Mouse (Mus musculus): ENCODE measurements around the gene Gpr183. TPM values are rescaled to one million over a fixed set of nuclear protein-coding genes. Genes with fewer than 3 reads are reported as not detected.

Gene Gpr183
- polyA plus RNA-seq, 1 experiment from 2014 or later: 1.6 TPM

DNA sequence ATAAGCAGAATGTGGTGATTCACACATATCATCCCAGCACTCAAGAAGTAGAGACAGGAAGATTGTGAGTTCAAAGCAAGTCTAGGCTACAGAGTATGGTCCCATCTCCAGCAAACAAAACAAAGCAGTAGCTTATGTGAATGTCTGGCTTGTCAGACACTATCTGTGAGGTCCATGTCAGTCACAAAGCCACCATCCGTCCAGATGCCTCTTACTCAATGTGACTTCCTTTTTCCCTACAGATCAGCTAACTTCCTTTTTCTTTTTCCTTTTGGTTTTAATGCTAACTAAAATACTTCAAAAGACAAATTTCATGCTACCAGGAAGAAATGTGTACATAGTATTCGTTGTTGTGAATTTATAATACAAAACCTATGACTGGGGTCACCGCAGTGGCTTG, 20.5 kb upstream of the Gpr183 start:
- WGBS: 94% methylated on average over 3 of the region's 3 CpGs
- Histone ChIP-seq H3K4me2 (no peak overlapping the region), H3K27ac (replicated peaks) (no peak overlapping the region), H3K27me3 (no peaks in the 10 kb centered on the region), H3K9me3 (no peaks in the 10 kb centered on the region), H3K4me1 (replicated peaks) (peaks cover 4% of the 10 kb centered on the region), H3K4me3 (no peak overlapping the region), H3K9ac (no peak overlapping the region), H3K36me3 (no peaks in the 10 kb centered on the region)
- ATAC-seq (ENCODE audit: low read depth): no peak

GRCm38 (mm10) chr14:121983009-121983933, 18.3 kb upstream of the Gpr183 start:
- H3K27me3 ChIP-seq: no peaks in the 10 kb centered on the region
- no peak overlapping the region for H3K27ac ChIP-seq (replicated peaks)
- H3K9ac ChIP-seq: no peak overlapping the region
- H3K4me3 ChIP-seq: no peak overlapping the region
- no peaks in the 10 kb centered on the region for H3K9me3 ChIP-seq
- ATAC-seq (ENCODE audit: low read depth): no peak
- peaks cover 4% of the 10 kb centered on the region for H3K4me1 ChIP-seq (replicated peaks)
- H3K4me2 ChIP-seq: no peak overlapping the region
- H3K36me3 ChIP-seq: no peaks in the 10 kb centered on the region
- 77% methylated on average over 8 of the region's 8 CpGs for WGBS

DNA sequence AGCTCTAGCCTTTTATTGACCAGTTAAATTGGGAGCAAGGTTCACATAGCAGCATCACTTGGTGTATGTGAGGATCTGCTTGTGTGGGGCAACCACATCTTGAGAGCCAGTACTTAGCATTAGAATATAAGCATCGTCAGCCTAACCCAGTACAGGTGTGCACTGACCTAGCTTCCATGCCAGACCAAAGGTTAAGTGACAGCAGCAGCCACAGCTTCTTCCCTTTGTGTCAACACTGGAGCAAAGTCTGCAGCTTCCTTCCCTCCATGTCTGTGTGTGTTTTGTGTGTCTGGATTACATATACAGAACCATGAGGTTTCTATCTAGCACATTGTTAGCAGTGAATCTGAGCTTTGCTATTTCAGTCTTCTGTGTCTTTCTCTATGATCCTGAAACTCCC, 16.5 kb upstream of the Gpr183 start:
- Histone ChIP-seq H3K27me3 (no peaks in the 10 kb centered on the region), H3K36me3 (0 out of 2 replicates have a peak, but pooled peaks cover 1% of the 10 kb centered on the region), H3K9ac (no peak overlapping the region), H3K4me2 (no peak overlapping the region), H3K9me3 (no peaks in the 10 kb centered on the region), H3K27ac (replicated peaks) (no peak overlapping the region), H3K4me1 (replicated peaks) (peaks cover 4% of the 10 kb centered on the region), H3K4me3 (no peak overlapping the region)
- WGBS: 89% methylated on average over 1 of the region's 1 CpGs
- no peak for ATAC-seq (ENCODE audit: low read depth)

DNA sequence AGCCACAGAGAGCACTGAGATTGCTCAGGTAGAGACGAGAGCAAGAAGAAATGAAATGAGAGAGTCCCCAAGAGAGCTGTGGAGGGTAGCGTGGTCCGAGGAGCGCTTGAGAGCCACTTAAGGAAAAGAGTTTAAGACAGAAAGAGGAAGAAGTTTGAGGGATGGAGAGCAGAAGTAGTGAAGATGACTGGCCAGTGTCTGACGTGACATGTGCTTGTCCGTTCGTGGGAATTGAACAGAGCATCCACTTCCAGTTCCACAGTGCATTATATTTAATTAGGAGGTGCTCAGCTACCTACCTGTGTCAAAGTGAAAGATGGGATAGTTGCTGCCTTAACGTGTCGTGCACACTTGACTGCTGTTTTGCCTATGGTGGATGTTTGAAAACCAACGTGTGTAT, 8.1 kb upstream of the Gpr183 start:
- Histone ChIP-seq H3K27ac (replicated peaks) (no peak overlapping the region), H3K9me3 (no peaks in the 10 kb centered on the region), H3K4me1 (replicated peaks) (no peaks in the 10 kb centered on the region), H3K9ac (no peak overlapping the region), H3K27me3 (no peaks in the 10 kb centered on the region), H3K4me2 (no peak overlapping the region), H3K36me3 (peaks cover 9% of the 10 kb centered on the region; the same call in 1 of the 2 replicates), H3K4me3 (no peak overlapping the region)
- ATAC-seq (ENCODE audit: low read depth): no peak
- WGBS: 90% methylated on average over 10 of the region's 10 CpGs

DNA sequence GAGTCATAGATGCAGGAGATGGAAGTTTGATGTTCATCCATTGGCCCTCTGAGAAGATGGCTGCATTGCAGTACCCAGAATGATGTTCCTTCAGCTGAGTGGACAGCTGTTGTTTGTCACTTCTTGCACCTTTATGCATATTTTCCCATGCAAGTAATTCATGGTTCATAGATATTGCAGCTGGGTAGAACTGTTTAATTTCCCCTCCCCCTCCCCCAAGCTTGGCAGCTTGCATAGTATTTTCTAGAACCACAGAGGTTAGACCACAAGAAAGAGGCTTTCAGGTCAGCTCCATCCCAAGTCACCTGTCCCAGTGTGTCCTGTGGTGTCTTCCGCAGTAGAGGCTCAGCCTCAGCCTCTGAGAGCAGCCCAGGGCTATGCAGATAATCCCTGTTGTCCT, 5.4 kb upstream of the Gpr183 start:
- Histone ChIP-seq H3K4me2 (no peak overlapping the region), H3K4me1 (replicated peaks) (no peaks in the 10 kb centered on the region), H3K27ac (replicated peaks) (no peak overlapping the region), H3K9ac (no peak overlapping the region), H3K36me3 (no peaks in the 10 kb centered on the region; the same call in 1 of the 2 replicates), H3K9me3 (no peaks in the 10 kb centered on the region), H3K4me3 (no peak overlapping the region), H3K27me3 (no peaks in the 10 kb centered on the region)
- 89% methylated on average over 1 of the region's 1 CpGs for WGBS
- no peak for ATAC-seq (ENCODE audit: low read depth)

DNA sequence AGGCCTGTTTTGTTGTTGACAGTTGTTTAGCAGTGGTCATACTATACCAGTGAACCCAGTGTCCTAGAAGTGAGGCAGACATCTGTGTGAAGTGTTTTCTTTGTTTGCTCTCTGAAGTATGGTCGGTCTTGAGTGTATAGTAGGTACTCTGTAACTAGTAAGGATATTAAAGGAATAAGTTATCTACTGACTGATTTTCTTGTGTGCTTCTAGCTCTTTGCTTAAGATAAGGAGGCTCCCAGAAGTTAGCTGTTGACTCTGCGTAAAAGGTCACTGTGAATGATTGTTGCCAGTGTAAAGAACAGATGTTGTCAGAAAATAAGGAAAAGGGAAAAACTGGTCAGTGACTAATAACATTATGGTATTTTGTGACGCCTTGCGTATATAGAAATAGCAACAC, 2.1 kb upstream of the Gpr183 start:
- WGBS: 93% methylated on average over 4 of the region's 4 CpGs
- no peak overlapping the region for H3K9ac ChIP-seq
- no peak overlapping the region for H3K4me2 ChIP-seq
- no peaks in the 10 kb centered on the region for H3K36me3 ChIP-seq
- no peaks in the 10 kb centered on the region for H3K9me3 ChIP-seq
- peaks cover 11% of the 10 kb centered on the region for H3K4me1 ChIP-seq (replicated peaks)
- H3K27ac ChIP-seq (replicated peaks): no peak overlapping the region
- no peaks in the 10 kb centered on the region for H3K27me3 ChIP-seq
- no peak overlapping the region for H3K4me3 ChIP-seq
- no peak for ATAC-seq (ENCODE audit: low read depth)

DNA sequence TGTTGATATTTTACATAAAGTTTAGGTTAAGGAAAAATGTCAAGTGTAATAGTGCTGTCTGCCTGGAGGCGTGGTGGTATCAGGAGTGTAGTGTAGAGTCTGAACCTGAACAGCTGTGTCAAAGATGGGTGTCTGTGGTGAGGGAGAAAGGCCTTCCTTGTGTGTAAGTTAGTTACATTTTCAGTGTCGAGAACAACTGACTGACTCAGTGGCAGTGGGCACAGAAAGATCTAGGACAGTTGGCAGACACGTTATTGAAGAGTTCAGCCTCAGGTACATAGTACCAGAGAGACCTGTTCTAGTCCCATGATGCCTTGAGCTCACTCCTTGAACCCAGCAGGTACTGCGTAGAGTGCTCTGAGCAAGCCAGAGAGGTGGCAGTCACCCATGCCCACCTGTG, 466 bp upstream of the Gpr183 start:
- 90% methylated on average over 4 of the region's 4 CpGs for WGBS

DNA sequence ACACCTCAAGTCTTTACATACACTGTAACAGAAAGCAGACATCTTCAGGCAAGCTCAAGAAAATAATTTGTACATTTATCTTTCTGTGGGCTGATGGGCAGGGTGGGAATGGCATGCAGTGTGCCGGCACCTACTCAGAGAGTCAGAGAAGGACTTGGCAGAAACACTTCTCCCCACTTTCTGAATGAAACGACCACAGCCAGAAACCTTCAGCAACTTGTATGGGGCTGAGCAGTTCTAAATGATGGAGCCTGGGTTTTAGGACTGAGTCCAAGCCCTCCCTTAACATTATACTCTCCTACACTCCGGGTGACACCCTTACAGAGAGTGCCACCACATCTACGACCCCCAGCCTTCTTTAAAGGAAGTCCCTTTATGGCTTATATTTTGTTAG, 1.1 kb downstream of the Gpr183 start:
- no peaks in the 10 kb centered on the region for H3K27me3 ChIP-seq
- peaks cover 11% of the 10 kb centered on the region for H3K4me1 ChIP-seq (replicated peaks)
- H3K27ac ChIP-seq (replicated peaks): no peak overlapping the region
- no peak for ATAC-seq (ENCODE audit: low read depth)
- H3K9me3 ChIP-seq: no peaks in the 10 kb centered on the region
- no peak overlapping the region for H3K4me3 ChIP-seq
- WGBS: 61% methylated on average over 4 of the region's 4 CpGs
- no peak overlapping the region for H3K4me2 ChIP-seq
- H3K36me3 ChIP-seq: no peaks in the 10 kb centered on the region
- H3K9ac ChIP-seq: no peak overlapping the region

More for the DNA sequence above, 466 bp upstream of the Gpr183 start:
- Histone ChIP-seq H3K36me3 (no peaks in the 10 kb centered on the region), H3K9me3 (no peaks in the 10 kb centered on the region), H3K9ac (no peak overlapping the region), H3K27me3 (no peaks in the 10 kb centered on the region), H3K4me1 (replicated peaks) (peaks cover 11% of the 10 kb centered on the region), H3K4me3 (no peak overlapping the region), H3K27ac (replicated peaks) (no peak overlapping the region), H3K4me2 (no peak overlapping the region)
- no peak for ATAC-seq (ENCODE audit: low read depth)

DNA sequence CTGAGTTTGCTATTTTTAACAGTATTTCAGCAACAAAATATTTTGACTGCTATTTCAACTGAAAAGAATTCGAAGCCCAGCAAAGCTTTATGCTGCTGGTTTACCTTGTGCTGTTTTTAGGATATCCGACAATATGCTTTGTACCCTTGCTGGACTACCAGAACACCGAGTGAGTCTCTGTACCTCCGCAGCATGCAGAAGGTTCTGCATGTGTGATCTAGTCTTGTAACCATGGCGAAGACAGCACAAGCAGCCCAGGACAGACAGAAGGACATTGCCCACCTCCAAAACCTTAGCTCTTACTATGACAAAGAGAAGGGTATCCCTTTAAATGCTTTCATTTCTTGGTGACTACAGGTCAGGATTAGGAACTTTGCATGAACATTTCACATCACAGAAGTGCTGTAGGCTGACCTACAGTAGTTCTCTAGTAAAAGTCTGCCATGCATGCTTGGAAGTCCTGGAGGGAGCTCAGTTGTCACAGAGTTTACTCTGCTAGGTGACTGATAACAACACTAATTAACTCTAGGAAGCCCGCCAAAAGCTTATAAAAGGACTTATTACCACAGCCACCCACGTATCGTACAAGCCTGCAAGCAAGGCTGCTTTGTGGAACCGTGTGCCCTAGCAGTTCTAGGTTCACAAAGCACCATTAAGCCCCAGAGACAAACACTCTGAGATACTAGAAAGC, 1.6 kb downstream of the Gpr183 start:
- Histone ChIP-seq H3K9ac (no peak overlapping the region), H3K4me2 (no peak overlapping the region), H3K27ac (replicated peaks) (no peak overlapping the region), H3K9me3 (no peaks in the 10 kb centered on the region), H3K27me3 (no peaks in the 10 kb centered on the region), H3K36me3 (no peaks in the 10 kb centered on the region), H3K4me3 (no peak overlapping the region), H3K4me1 (replicated peaks) (peaks cover 11% of the 10 kb centered on the region)
- ATAC-seq (ENCODE audit: low read depth): no peak
- 67% methylated on average over 9 of the region's 9 CpGs for WGBS

DNA sequence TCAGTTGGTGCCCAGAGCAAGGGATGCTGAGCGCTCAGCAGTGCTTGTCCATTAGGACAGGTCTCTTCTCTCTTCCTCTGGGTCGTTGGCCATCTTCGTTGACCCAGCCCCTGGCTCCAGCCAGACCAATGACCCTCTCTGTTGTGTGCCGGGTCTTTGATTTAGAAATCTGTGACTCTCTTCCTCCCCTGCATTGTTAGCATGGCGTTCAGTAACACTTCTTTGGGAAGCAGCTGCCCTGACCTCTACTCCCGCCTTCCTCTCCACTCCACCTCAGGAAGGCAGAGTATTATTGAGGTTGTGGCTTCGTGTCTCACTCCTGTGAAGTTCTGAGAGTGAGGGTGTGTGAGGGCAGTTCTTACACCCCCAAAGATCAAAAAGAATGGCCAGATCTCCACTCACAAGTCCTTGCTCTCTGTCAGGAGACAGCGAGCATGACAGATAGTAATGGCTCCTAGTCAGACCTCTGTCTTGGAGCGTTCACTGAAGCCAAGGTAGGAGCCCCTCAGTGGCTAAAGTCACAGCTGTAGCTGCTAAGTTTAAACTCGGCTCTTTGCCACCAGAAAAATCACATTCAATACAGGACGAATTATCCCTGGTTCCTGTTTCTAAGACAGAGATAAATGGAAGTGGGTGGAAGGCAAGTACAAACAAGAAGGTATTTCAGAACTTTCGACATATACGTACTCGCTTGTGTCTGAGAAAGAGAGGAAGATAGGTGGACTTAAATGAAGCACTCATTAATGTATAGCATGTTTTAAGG, 2.7 kb downstream of the Gpr183 start:
- Histone ChIP-seq H3K4me3 (no peak overlapping the region), H3K4me1 (replicated peaks) (peaks cover 11% of the 10 kb centered on the region), H3K9ac (no peak overlapping the region), H3K9me3 (no peaks in the 10 kb centered on the region), H3K27me3 (no peaks in the 10 kb centered on the region), H3K4me2 (no peak overlapping the region), H3K36me3 (no peaks in the 10 kb centered on the region), H3K27ac (replicated peaks) (no peak overlapping the region)
- WGBS: 82% methylated on average over 14 of the region's 14 CpGs
- ATAC-seq (ENCODE audit: low read depth): no peak

DNA sequence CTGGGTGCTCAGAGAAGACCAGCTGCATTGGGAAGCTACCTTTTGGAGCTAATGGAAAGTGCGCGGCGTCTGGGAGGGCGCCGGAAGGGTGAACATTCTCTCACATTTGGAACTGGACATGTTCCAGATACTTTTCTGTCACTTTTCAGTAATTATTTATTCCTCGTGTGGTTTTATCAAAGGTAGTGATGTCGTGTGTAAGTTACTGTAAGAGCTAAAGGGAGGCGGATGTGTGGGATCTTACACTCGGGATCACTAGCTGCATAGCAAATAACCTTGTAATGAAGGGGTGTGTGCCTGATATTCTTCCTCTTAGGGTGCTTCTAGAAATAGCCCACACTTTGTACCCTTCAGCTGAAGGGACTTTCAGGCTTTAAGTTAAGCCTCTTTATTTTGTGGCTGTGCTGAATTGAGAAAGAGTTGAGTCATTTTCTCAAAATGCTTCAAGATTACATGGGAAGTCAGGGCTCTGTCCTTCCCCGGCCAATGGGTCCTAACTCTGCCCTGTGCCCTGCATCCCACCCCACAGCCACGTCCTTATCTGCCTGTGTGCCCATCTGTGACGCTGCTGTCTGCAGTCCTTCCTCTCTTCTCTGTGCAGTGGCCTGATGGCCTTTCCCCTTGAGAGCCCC, 3.4 kb downstream of the Gpr183 start:
- H3K36me3 ChIP-seq: no peaks in the 10 kb centered on the region
- WGBS: 91% methylated on average over 12 of the region's 12 CpGs
- H3K4me3 ChIP-seq: no peak overlapping the region
- no peak for ATAC-seq (ENCODE audit: low read depth)
- H3K9ac ChIP-seq: no peak overlapping the region
- no peak overlapping the region for H3K4me2 ChIP-seq
- no peak overlapping the region for H3K27ac ChIP-seq (replicated peaks)
- H3K4me1 ChIP-seq (replicated peaks): peaks cover 11% of the 10 kb centered on the region
- H3K9me3 ChIP-seq: no peaks in the 10 kb centered on the region
- H3K27me3 ChIP-seq: no peaks in the 10 kb centered on the region

DNA sequence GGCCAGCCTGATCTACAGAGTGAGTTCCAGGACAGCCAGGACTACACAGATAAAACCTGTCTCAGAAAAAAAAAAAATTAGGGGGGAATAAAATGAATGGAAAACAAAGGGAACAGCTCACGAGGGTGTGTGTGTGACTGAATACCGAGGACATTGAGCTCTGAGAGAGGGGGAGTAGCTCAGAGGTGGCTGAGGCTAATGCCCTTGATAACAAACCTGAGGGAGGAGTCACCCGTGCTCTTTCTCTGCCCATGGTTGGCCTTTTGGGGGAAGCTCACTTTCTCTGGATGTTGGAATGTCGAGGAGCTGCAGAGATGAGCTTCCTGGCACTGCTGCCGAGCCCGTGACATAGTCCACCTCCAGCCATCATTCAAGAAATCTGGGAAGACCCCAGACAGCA, 4.0 kb downstream of the Gpr183 start:
- no peak overlapping the region for H3K4me2 ChIP-seq
- ATAC-seq (ENCODE audit: low read depth): no peak
- no peaks in the 10 kb centered on the region for H3K27me3 ChIP-seq
- H3K36me3 ChIP-seq: no peaks in the 10 kb centered on the region
- peaks cover 11% of the 10 kb centered on the region for H3K4me1 ChIP-seq (replicated peaks)
- no peak overlapping the region for H3K9ac ChIP-seq
- WGBS: 77% methylated on average over 6 of the region's 6 CpGs
- H3K27ac ChIP-seq (replicated peaks): no peak overlapping the region
- H3K9me3 ChIP-seq: no peaks in the 10 kb centered on the region
- H3K4me3 ChIP-seq: no peak overlapping the region
